Mouse (Mus musculus) erythroblast, embryonic 14.5 days (primary cell): Measurements from ENCODE around the gene Tns1. TPM values are rescaled to one million over a fixed set of nuclear protein-coding genes. Genes with fewer than 3 reads are reported as not detected.

Experiments used
- H3K27me3 ChIP-seq: 2 replicates; pipeline ENCODE4 v1.6.1; 2012; ENCODE audit warnings: inconsistent platforms; ENCODE audit not compliant: control insufficient read depth
- H3K36me3 ChIP-seq: 2 replicates; pipeline ENCODE4 v1.6.1; 2012; ENCODE audit warnings: mild to moderate bottlenecking, inconsistent platforms; ENCODE audit not compliant: control insufficient read depth
- H3K4me1 ChIP-seq: 2 replicates; pipeline ENCODE4 v1.6.1; 2012; ENCODE audit warnings: inconsistent platforms; ENCODE audit not compliant: control insufficient read depth
- H3K4me3 ChIP-seq: replicated peaks from 2 replicates; pipeline ENCODE3; 2012; ENCODE audit warnings: moderate library complexity, mild to moderate bottlenecking, inconsistent platforms
- H3K9me3 ChIP-seq: 2 replicates; pipeline ENCODE4 v1.6.1; 2012; ENCODE audit warnings: low read length, inconsistent platforms, mixed read lengths; ENCODE audit not compliant: control insufficient read depth
- GATA1 ChIP-seq: IDR thresholded peaks from 2 replicates; pipeline ENCODE4 v1.6.1; 2012; ENCODE audit warnings: low read length, inconsistent platforms, mixed read lengths
- TAL1 ChIP-seq: IDR thresholded peaks from 3 replicates; pipeline ENCODE4 v1.6.1; 2012; ENCODE audit warnings: low read length, inconsistent platforms, mixed read lengths
- polyA plus RNA-seq: library from polyadenylated mRNA; stranded (reverse); fragments of >175 nt; gene quantifications from 2 replicates; pipeline ENCODE4 v1.2.3, GENCODE M21; 2012

Gene Tns1
- polyA plus RNA-seq, 1 experiment = 3.6 TPM

DNA sequence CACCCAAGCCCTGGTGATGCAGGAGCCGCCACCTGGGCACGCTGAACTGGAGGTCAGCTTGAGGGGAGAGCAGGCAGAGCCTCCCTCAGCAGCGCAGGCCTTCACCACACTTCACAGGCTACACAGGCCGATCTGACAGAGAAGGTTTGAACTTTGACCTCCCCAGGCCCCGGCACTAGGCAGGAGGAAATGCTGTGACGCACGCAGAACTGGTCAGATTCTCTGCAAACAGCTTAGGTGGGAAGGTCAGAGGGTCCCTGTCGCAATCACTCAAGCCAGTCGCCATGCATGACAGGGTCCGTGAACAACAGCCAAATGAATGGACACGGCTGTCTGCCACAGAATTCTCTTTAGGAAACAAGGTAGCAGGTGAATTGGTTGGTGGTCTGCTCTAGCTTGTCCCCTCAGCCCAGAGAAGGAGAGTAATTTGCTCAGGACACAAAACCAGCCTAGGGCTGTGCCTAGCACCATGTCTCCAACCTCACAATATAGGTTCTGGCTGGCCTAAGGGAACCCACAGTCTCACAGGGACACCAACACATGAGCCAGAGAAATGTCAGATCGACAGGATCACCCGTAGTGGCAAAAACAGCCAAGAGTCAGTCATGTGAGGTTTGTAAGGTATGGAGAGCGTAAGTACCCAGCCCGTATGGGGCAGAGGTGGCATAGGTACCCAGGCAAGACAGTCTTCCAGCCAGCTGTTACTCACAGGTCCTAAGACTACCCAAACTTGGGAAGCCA lies 194.9 kb downstream of the Tns1 start:
- no peak overlapping the region for H3K4me3 ChIP-seq
- H3K27me3 ChIP-seq = no peaks in the 10 kb centered on the region
- H3K4me1 ChIP-seq = no peaks in the 10 kb centered on the region; the same call in 1 of the 2 replicates
- TF ChIP-seq TAL1 (no peak), GATA1 (no peak)
- H3K9me3 ChIP-seq = no peaks in the 10 kb centered on the region
- H3K36me3 ChIP-seq = peaks cover 61% of the 10 kb centered on the region

DNA sequence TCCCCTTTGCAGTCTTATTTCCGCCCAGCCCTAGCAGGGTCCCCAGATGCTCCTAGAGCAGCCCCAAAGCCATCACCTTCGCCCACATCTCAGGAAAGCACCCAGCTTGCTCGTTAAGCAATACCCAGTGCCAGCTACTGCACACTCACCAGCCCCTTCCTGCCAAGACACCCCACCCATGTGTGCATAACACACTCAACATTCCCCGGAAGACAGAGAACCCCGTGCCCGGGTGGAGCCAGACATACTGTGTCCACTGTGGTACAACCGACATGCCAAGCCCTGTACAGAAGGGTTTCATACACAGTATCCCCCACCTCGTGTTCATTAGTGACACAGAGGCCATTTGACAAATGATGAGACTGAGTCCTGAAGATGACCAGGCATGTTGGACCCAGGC lies 195.9 kb downstream of the Tns1 start:
- Histone ChIP-seq H3K36me3 (peaks cover 68% of the 10 kb centered on the region), H3K4me3 (no peak overlapping the region), H3K27me3 (no peaks in the 10 kb centered on the region), H3K4me1 (no peaks in the 10 kb centered on the region; the same call in 1 of the 2 replicates), H3K9me3 (no peaks in the 10 kb centered on the region)
- no peak for TF ChIP-seq TAL1
- TF ChIP-seq GATA1 = no peak

DNA sequence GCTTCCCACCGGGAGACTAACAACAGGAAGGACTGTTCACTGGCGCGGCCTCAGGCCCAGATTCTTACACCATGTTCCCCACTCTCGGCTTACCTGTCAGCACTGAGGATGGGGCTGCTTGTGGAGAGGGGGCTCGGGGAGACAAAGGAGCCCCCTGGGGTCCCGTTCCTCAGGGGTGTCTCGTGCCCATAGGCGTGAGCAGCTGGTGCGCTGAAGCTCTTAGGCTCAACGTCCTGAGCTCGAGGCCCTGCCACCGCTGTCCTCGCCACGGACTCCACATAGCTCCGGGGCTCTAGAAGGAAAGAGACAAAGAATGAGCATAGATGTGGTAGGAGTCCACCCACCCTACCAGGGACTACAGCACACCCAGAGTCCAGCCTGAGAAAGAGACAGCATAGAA lies 196.4 kb downstream of the Tns1 start:
- TF ChIP-seq TAL1 (no peak), GATA1 (no peak)
- Histone ChIP-seq H3K4me1 (no peaks in the 10 kb centered on the region; the same call in 1 of the 2 replicates), H3K9me3 (no peaks in the 10 kb centered on the region), H3K36me3 (peaks cover 73% of the 10 kb centered on the region), H3K4me3 (no peak overlapping the region), H3K27me3 (no peaks in the 10 kb centered on the region)

DNA sequence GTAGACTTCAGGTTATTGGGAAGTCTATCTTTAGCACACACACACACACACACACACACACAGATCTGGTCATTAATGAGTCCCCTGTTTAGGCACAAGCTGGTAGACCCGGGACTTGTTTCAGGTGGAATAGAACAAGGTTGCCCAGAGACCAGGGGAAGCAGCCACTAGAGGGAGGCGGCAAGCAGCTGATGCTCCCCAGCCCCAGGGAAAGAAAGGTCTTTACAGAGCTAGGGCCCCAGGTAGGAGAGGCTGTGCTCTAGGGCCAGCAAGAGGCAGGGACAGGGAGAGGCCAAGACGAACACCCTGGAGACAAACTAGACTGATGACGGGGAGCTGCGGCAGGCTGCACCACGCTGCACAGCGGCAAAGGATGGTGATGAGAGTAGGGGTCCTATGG lies 198.0 kb downstream of the Tns1 start:
- H3K4me1 ChIP-seq = no peaks in the 10 kb centered on the region; the same call in 1 of the 2 replicates
- H3K9me3 ChIP-seq = no peaks in the 10 kb centered on the region
- H3K36me3 ChIP-seq = peaks cover 87% of the 10 kb centered on the region
- H3K27me3 ChIP-seq = no peaks in the 10 kb centered on the region
- H3K4me3 ChIP-seq = no peak overlapping the region
- TF ChIP-seq GATA1 = no peak
- TF ChIP-seq TAL1 = no peak

DNA sequence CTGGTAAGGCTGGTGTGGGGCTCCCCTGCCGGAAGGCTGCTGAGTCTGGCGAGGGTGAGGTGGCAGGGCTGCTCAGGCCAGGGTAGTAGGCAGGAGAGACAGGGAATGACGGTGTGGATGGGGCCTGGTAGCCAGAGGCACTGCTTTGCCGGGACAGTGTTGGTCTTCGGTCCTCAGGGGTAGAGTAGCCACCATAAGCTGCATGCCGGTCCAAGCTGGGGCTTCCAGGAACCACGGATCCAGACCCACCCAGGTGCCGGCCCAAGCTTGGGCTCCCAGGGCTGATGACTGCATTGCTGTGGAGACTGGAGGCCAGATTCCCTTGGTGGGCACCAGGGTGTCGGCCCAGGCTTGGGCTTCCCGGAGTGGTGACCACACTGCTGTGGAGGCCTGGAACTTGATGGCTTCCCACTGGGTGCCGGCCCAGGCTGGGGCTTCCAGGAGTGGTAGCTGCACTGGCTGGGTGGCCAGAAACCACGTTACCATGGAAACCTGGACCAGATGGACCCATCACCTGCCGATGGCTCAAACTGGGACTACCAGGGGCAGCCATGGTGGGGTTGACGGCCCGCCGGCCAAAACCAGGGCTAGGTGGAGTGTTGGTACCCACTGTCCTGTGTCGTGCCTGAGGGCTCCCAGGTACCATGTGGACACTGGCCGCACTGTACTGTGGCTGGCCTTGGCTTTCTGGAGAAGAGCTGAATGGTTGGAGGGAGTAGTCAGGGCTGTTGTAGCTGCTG lies 199.2 kb downstream of the Tns1 start:
- Histone ChIP-seq H3K27me3 (no peaks in the 10 kb centered on the region), H3K9me3 (no peaks in the 10 kb centered on the region), H3K36me3 (peaks cover 97% of the 10 kb centered on the region), H3K4me3 (no peak overlapping the region), H3K4me1 (no peaks in the 10 kb centered on the region)
- TF ChIP-seq GATA1 = no peak
- TF ChIP-seq TAL1 = no peak

DNA sequence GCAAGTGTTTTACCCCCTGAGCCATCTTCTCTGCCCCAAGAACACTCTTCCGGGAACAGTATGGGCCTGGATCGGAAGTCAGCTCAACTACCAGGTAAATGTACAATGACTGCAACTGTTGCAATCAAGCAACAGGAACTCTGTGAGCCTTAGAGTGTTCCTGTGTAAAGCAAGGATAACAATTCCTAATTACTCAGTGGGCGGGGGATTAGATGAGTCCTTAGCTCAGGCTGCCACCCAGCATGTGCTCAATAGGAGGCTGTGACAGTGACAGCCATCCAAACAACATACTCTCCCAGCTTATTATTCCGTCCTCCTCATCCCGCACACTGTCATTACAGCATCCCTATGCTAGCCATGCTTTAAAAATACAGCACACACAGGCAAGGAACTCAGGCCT lies 200.0 kb downstream of the Tns1 start:
- no peak overlapping the region for H3K4me3 ChIP-seq
- no peaks in the 10 kb centered on the region for H3K9me3 ChIP-seq
- no peaks in the 10 kb centered on the region for H3K27me3 ChIP-seq
- peaks cover 97% of the 10 kb centered on the region for H3K36me3 ChIP-seq
- TF ChIP-seq TAL1 = no peak
- TF ChIP-seq GATA1 = no peak
- no peaks in the 10 kb centered on the region for H3K4me1 ChIP-seq

DNA sequence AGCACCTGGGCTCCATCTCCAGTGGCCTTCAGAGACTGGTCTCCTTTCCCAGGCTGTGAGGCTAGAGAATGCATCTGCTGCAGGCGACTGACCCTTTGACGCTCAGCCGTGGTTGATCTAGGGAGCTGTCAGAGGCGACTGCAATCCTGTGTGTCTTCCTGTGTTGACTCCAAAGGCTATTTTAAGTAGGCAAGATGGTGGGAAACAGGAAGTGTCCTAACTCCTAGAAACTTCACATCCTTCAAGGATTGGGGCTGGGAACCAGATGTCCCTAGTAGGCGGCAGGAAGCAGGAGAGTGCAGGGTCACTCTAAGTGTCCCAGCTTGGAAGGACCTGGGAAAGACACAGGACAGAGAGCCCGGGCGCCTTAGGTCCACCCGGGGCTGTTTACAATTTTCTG lies 201.1 kb downstream of the Tns1 start:
- no peak for TF ChIP-seq GATA1
- no peak for TF ChIP-seq TAL1
- Histone ChIP-seq H3K27me3 (no peaks in the 10 kb centered on the region), H3K4me1 (no peaks in the 10 kb centered on the region), H3K4me3 (no peak overlapping the region), H3K9me3 (no peaks in the 10 kb centered on the region), H3K36me3 (peaks cover 97% of the 10 kb centered on the region)

DNA sequence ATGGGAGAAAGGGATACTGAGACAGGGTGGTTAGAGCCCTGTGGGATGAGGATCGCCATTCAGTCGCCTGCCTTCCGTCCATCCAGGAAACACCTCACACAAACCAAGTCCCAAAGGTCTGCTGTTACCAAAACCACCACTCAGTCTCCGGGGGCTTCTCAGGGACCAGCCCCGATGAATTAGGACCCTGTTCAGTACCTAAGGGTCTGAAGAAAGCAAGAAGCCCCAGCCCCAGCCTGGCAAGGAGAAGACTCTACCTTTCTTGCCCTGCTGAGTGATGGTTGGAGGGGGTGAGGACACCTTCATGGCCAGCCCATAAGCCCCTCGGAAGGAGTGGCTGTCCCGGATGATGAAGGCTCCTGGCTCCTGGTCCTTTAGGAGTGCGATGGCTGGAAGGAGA lies 203.5 kb downstream of the Tns1 start:
- no peaks in the 10 kb centered on the region for H3K4me1 ChIP-seq
- no peaks in the 10 kb centered on the region for H3K27me3 ChIP-seq
- peaks cover 97% of the 10 kb centered on the region for H3K36me3 ChIP-seq
- TF ChIP-seq TAL1 (no peak), GATA1 (no peak)
- no peaks in the 10 kb centered on the region for H3K9me3 ChIP-seq
- H3K4me3 ChIP-seq = no peak overlapping the region

DNA sequence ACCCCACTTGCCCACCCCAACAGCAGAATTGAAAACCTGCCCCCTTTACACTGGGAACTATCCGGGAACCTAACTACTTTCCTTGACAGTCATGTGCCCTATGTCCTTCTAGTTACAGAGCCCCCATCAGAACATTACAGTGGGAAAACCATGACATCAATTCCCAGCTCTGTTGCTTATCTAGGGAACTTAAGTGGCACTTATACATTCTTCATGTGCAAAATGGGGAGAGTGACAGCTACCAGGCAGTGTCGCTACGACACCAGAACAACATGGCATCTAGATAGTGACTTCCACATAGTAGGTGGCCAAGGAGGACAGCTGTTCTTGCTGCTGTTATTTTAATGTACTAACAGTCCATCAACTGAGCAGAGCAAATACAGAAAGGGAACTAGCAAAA lies 204.3 kb downstream of the Tns1 start:
- Histone ChIP-seq H3K27me3 (no peaks in the 10 kb centered on the region), H3K36me3 (peaks cover 96% of the 10 kb centered on the region), H3K4me1 (no peaks in the 10 kb centered on the region), H3K9me3 (no peaks in the 10 kb centered on the region), H3K4me3 (no peak overlapping the region)
- TF ChIP-seq GATA1 = no peak
- no peak for TF ChIP-seq TAL1
